Mouse (Mus musculus) testis, adult 2 months (tissue): ENCODE data around the gene Ttc9b.

Experiments used
- CTCF ChIP-seq: fragments of 200-500 bp; IDR thresholded peaks from 2 replicates; pipeline ENCODE4 v1.5.1; 2012; ENCODE audit warnings: low read depth, mild to moderate bottlenecking, inconsistent platforms, low read length, moderate library complexity; ENCODE audit not compliant: control insufficient read depth, insufficient read depth, insufficient replicate concordance
- POLR2A ChIP-seq: fragments of 200-500 bp; IDR thresholded peaks from 2 replicates; pipeline ENCODE4 v1.6.1; 2012; ENCODE audit warnings: low read depth, mild to moderate bottlenecking, inconsistent platforms, low read length, moderate library complexity; ENCODE audit not compliant: control insufficient read depth

GRCm38 (mm10) chr7:27653681-27654437 lies at the start of gene Ttc9b:
- TF ChIP-seq CTCF, result no peak
- no peak for TF ChIP-seq POLR2A
